Mouse (Mus musculus): ENCODE measurements around the gene Olfr800.

Olfr800 gene

DNA sequence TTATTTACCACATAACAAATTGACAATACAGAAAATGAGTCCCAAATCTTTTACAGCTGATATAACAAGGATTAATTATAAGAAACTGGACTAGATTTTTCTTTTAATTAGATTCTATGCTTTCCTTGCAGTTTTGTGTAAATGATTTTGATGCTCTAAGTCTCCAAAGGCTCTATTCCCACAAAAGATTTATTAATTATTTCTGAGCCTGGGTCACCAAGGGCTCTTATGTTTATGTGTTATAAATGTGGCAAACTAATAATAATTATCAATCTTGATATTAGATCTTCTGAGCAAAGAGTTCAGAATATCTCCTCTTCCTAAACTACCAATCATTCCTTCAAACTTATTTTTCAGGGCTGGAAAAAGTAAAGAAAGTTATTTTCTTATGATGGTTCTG is at the start of gene Olfr800:
Gene Olfr800, plus strand, starts transcription at position 301 of the 400 bp plus-strand sequence.
- no peak for DNase-seq

DNA sequence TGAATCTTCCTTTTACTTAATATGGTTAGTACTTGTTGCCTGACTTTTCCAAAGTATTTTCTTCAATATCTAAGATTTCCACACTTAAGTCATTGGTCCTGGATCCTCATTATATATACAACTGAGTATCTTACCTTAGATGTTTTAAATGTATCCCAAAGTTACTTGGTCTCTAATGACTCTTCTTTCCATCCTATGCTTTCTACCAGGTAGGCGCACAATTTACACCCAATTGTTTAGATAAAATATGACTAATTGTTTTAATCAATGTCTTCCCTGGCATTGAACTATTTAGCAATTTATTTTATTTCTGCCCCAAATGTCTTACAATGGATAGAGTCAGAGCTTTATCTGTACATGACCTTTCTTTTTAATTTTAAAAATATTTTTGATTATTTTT is 45.0 kb upstream of the Olfr800 start, which contains the start of gene Olfr796:
Gene Olfr796, minus strand, starts transcription at position 101 of the 400 bp plus-strand sequence.
- no peak for DNase-seq

DNA sequence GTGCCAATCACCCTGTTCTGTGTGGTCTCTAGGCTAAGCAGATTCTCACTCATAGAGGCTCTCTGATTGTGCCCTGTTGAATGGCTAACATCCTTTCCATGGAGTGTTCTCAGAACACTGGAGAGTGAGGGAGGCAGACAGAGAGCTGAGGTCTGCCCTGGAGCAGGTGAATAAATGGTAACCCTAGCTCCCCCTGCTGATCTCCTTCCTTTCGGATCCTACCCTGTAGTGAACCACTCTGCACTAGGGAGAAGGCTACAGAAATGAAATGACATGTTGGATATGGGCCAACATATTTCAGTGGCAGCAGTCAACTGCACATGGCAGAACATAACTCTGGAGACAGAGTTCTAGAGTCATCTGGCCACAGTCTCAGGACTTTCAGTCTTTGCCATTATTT is 35.8 kb upstream of the Olfr800 start:
- DNase-seq = no peak

DNA sequence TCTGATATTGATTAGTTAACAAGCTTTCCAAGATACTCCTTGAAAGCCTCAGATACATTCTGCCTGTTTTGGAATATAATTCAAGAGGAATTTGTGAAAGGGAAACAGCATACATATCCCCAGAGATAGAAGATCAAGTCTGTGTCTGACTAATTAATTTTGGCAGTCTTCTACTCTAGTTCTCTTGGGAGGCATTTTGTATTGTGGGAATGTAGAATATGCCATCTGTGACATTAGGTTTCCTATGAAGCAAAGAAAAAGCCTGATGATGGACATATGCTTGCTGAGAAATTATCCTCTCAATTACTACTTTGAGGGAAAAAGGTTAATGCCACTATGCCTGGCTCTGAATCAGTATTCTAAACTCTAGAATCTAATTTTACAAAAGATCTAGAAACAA is 34.2 kb upstream of the Olfr800 start:
- no peak for DNase-seq

DNA sequence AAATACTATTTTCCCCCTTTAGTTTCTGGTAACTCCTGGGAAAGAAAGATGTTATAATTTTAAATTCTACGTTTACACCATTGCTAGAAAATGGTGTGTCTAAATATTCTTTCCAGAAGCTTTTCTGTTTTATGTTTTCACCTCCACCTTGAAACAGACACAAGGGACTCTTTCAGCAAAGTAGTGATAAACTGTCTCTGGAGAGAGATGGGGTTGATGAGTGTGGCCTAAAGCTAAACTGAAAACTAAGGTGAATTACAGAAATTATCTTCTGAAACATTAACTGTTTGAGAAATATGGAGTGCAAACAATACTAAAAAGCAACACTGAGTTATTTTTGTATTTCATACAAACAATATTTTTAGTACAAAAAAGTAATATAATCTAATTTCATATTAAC is 29.7 kb upstream of the Olfr800 start, which contains the start of gene Olfr798:
Gene Olfr798, minus strand, starts transcription at position 101 of the 400 bp plus-strand sequence.
- no peak for DNase-seq

DNA sequence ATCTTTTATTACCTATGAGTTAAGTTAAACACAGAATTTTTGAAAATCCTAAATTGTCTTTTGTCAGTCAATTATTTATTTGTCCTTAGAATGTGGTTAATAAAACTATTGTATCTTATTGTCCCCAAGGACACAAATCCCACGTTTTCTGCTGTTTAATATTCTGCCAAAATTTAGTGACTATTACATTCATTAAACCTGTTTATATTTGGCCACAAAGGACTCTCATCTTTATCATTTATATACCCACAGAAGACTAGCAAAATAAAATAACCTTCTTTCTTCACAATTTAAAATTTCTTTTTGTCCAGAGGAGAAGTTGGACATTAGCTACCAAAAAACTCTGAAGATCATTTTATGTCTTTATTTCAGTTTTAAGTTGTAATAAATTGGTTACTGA is 20.3 kb upstream of the Olfr800 start, which contains the start of gene Olfr799:
Gene Olfr799, plus strand, starts transcription at position 301 of the 400 bp plus-strand sequence.
- no peak for DNase-seq

DNA sequence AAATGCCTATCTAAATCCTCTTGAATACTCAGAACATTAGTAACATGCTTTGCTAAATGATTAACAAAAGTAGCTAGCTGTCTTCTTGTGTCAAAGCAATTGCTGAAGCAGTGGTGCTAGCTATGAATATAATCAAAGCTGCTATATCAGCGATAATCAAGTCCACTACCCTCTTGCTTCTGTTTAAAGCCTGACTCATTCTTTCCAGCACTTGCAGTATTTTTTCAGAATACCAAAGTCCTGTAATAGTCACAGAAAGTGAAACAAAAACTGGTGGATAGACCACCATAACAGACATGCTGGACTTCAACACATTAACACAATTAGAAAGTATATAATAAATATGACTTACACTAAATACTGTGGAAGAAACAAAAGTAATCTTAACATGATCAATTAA is 5.7 kb upstream of the Olfr800 start:
- DNase-seq = no peak

DNA sequence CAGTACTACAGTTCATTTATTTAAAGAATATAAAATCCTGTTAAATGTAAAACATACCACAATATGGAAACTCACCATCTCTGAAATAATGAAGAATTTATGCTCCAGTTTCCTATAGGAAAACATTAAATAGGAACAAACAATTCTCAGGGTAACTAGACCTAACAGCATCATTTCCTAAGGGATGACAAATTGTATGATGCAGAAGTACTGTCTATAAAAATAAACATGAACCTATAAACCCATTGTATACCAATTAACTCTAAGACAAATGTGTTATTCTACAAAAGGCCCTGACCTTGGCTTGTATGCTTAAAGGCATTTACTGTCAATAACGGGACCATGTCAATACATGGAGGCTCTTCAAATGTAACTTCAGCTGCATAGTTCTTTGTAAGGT is 16.3 kb downstream of the Olfr800 start, which contains the start of gene Olfr801:
Gene Olfr801, minus strand, starts transcription at position 101 of the 400 bp plus-strand sequence.
- DNase-seq = no peak

DNA sequence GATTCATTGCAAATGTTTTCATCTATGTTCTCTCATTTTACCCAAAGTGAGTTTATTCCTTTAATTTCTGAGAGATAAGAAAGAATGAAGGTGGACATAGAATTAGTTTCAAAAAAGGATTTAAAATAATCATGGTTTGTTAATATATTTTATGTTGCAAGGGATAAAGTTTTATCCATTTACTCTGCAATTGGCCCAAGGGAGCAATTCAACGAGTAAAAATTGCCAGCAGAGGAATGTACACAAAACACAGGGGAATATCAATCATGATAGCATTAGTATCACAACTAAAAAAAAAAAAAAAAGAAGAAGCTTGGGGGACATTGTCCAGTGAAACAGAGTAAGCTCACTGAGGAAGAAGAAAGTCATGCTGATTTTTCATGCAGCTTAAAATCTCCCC is 30.6 kb downstream of the Olfr800 start, which contains the start of gene Olfr802:
Gene Olfr802, minus strand, starts transcription at position 101 of the 400 bp plus-strand sequence.
- DNase-seq = no peak

DNA sequence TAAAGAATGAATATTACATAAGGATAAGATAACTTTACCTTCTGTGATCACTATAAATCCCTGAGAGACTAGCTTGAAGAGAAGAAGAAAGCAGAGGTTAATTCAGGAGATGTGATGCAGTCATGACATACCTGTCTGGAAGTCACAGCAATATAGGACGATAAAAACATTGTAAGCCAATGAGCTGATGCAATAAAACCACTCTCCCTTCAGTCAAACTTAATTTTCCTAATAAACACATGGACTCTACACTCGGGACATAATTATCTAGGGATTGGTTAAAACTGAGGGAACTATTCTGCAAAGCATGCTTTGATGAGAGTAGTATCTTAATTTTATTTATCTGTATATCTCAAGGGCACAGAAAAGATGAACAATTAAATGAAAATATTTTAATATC is 36.7 kb downstream of the Olfr800 start, which contains the start of gene Olfr803:
Gene Olfr803, minus strand, starts transcription at position 101 of the 400 bp plus-strand sequence.
- DNase-seq = no peak

DNA sequence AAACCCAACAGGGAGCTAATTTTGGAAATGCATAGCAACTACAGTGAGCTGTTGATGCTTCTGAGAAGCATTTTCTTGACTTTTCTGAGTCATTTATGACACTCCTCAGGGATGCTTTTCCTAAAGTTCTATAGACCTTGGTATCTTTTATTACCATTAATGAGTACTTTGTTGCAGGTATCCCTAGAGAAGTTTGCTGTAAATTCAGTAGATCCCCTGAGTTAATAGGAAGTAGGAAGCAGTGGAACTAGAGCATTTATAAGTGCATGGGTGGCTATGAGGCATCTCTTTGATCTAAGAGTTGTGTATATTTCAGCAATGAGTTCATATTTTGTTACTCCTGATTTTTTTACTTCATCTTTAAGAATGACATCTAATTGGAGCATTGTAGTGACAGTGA is 45.4 kb downstream of the Olfr800 start, which contains the start of gene Olfr804:
Gene Olfr804, plus strand, starts transcription at position 301 of the 400 bp plus-strand sequence.
- DNase-seq = no peak
